Mouse (Mus musculus) MEL (cell line): ENCODE results near the gene Tesc. TPM values are rescaled to one million over a fixed set of nuclear protein-coding genes. Genes with fewer than 3 reads are reported as not detected.

Experiments used
- DNase-seq: peaks from one replicate; pipeline ENCODE4 v3.0.0; 2011; ENCODE audit warnings: low read depth, low spot score
- H3K27ac ChIP-seq: 2 replicates; pipeline ENCODE4 v1.5.1; 2012; ENCODE audit warnings: low read depth, mild to moderate bottlenecking, control low read depth, low read length, moderate library complexity; ENCODE audit not compliant: control insufficient read depth
- H3K27me3 ChIP-seq, 2 experiments: fragments of 150-350 bp in 1 of 2; sonication (generic) in 1 of 2; 2 replicates each; pipeline ENCODE4 v1.6.1; 2012; ENCODE audit warnings: low read length in 2 of 2, mild to moderate bottlenecking in 2 of 2, improper control_type of control experiment in 1 of 2, moderate library complexity in 1 of 2; ENCODE audit not compliant: insufficient read depth in 2 of 2, control insufficient read depth in 1 of 2
- H3K36me3 ChIP-seq, 2 experiments: 2 replicates each; pipeline ENCODE4 v1.6.1; 2012 to 2014; ENCODE audit warnings: low read length in 2 of 2, improper control_type of control experiment in 1 of 2, inconsistent platforms in 1 of 2, mild to moderate bottlenecking in 1 of 2; ENCODE audit not compliant: insufficient read depth in 2 of 2, control insufficient read depth in 1 of 2
- H3K4me1 ChIP-seq, 2 experiments: fragments of 150-350 bp in 1 of 2; sonication (generic) in 1 of 2; 2 replicates each; pipeline ENCODE4 v1.6.1; 2012; ENCODE audit warnings: low read length in 2 of 2, improper control_type of control experiment in 1 of 2, mild to moderate bottlenecking in 1 of 2; ENCODE audit not compliant: insufficient read depth in 2 of 2, control insufficient read depth in 1 of 2
- H3K4me3 ChIP-seq, 2 experiments: fragments of 150-350 bp in 1 of 2; sonication (generic) in 1 of 2; 2 replicates each; pipeline ENCODE4 v1.5.1; 2012; ENCODE audit warnings: low read depth in 2 of 2, low read length in 2 of 2, mild to moderate bottlenecking in 2 of 2, moderate library complexity in 2 of 2, control low read depth in 1 of 2, improper control_type of control experiment in 1 of 2; ENCODE audit not compliant: control insufficient read depth in 1 of 2, insufficient read depth in 1 of 2
- H3K79me2 ChIP-seq: 2 replicates; pipeline ENCODE4 v1.6.1; 2012; ENCODE audit warnings: mild to moderate bottlenecking, low read length, moderate library complexity; ENCODE audit not compliant: control insufficient read depth, poor library complexity, insufficient read depth
- H3K9ac ChIP-seq: 2 replicates; pipeline ENCODE4 v1.6.1; 2012; ENCODE audit warnings: low read depth, mild to moderate bottlenecking, control low read depth, low read length, moderate library complexity; ENCODE audit not compliant: control insufficient read depth, poor library complexity, severe bottlenecking
- H3K9me3 ChIP-seq: fragments of 150-350 bp; sonication (generic); replicated peaks from 2 replicates; pipeline ENCODE4 v1.6.1; 2012; ENCODE audit warnings: mild to moderate bottlenecking, low read length, improper control_type of control experiment, moderate library complexity; ENCODE audit not compliant: insufficient read depth
- BHLHE40 ChIP-seq: IDR thresholded peaks from 2 replicates; pipeline ENCODE4 v1.6.1; 2012; ENCODE audit warnings: low read depth, mild to moderate bottlenecking, inconsistent platforms, low read length, improper control_type of control experiment, borderline replicate concordance
- E2F4 ChIP-seq: IDR thresholded peaks from 2 replicates; pipeline ENCODE4 v1.6.1; 2011; ENCODE audit warnings: low read depth, low read length, improper control_type of control experiment, borderline replicate concordance
- EP300 ChIP-seq, 2 experiments: IDR thresholded peaks; 2 replicates each; pipeline ENCODE4 v1.6.1; 2011; ENCODE audit warnings: improper control_type of control experiment in 2 of 2, low read length in 2 of 2, low read depth in 1 of 2, mild to moderate bottlenecking in 1 of 2
- GABPA ChIP-seq: IDR thresholded peaks from 2 replicates; pipeline ENCODE4 v1.6.1; 2012; ENCODE audit warnings: low read depth, mild to moderate bottlenecking, inconsistent platforms, low read length, improper control_type of control experiment, moderate library complexity
- KAT2A ChIP-seq: conservative IDR thresholded peaks from 2 replicates; pipeline ENCODE4 v1.6.1; 2012; ENCODE audit warnings: low read depth, low read length, improper control_type of control experiment, inconsistent platforms
- MAFK ChIP-seq: IDR thresholded peaks from 2 replicates; pipeline ENCODE4 v1.6.1; 2011; ENCODE audit warnings: low read depth, mild to moderate bottlenecking, low read length, improper control_type of control experiment, borderline replicate concordance
- MAZ ChIP-seq: IDR thresholded peaks from 2 replicates; pipeline ENCODE4 v1.6.1; 2012; ENCODE audit warnings: low read depth, mild to moderate bottlenecking, inconsistent platforms, low read length, improper control_type of control experiment
- MYB ChIP-seq: IDR thresholded peaks from 2 replicates; pipeline ENCODE4 v1.6.1; 2011; ENCODE audit warnings: mild to moderate bottlenecking, low read depth, low read length, improper control_type of control experiment
- NRF1 ChIP-seq: IDR thresholded peaks from 2 replicates; pipeline ENCODE4 v1.6.1; 2014; ENCODE audit warnings: low read depth, mild to moderate bottlenecking, inconsistent platforms, low read length, improper control_type of control experiment, moderate library complexity; ENCODE audit not compliant: poor library complexity, insufficient read depth, severe bottlenecking
- POLR2AphosphoS2 ChIP-seq: IDR thresholded peaks from 2 replicates; pipeline ENCODE4 v1.6.1; 2011; ENCODE audit warnings: low read length, improper control_type of control experiment
- POLR2AphosphoS5 ChIP-seq: IDR thresholded peaks from 2 replicates; pipeline ENCODE4 v1.6.1; 2012; ENCODE audit warnings: low read depth, borderline replicate concordance, mild to moderate bottlenecking, inconsistent platforms, low read length, moderate library complexity, mixed read lengths
- SIN3A ChIP-seq: IDR thresholded peaks from 2 replicates; pipeline ENCODE4 v1.6.1; 2012; ENCODE audit warnings: low read length, improper control_type of control experiment, inconsistent platforms
- SMC3 ChIP-seq: IDR thresholded peaks from 2 replicates; pipeline ENCODE4 v1.6.1; 2011; ENCODE audit warnings: low read depth, low read length, improper control_type of control experiment
- TAL1 ChIP-seq: IDR thresholded peaks from 2 replicates; pipeline ENCODE4 v1.6.1; 2012; ENCODE audit warnings: mild to moderate bottlenecking, inconsistent platforms, low read length, moderate library complexity, mixed read lengths
- UBTF ChIP-seq: IDR thresholded peaks from 2 replicates; pipeline ENCODE4 v1.6.1; 2012; ENCODE audit warnings: low read depth, mild to moderate bottlenecking, inconsistent platforms, low read length, improper control_type of control experiment, moderate library complexity, borderline replicate concordance; ENCODE audit not compliant: insufficient read depth
- USF1 ChIP-seq: IDR thresholded peaks from 2 replicates; pipeline ENCODE4 v1.6.1; 2014; ENCODE audit warnings: low read depth, mild to moderate bottlenecking, inconsistent platforms, low read length, improper control_type of control experiment, moderate library complexity
- polyA plus RNA-seq, 2 experiments: library from polyadenylated mRNA; stranded (reverse) in 1 of 2; unstranded in 1 of 2; fragments of >175 nt in 1 of 2; fragments of >200 nt in 1 of 2; gene quantifications; 2 replicates each; pipeline versions ENCODE4 v1.2.1 to v1.2.4; 2012; ENCODE audit warnings: low replicate concordance in 2 of 2, low read depth in 1 of 2; ENCODE audit not compliant: insufficient read length in 2 of 2, insufficient read depth in 1 of 2, missing spikeins in 1 of 2
- total RNA-seq: library from RNA; depleted of rRNA; stranded (reverse); fragments of 300-350 nt; gene quantifications from 2 replicates; pipeline ENCODE4 v1.2.3, GENCODE M21; 2012

Gene Tesc
- total and polyA plus RNA-seq, 3 experiments = 0.07 TPM; not detected in 2

DNA sequence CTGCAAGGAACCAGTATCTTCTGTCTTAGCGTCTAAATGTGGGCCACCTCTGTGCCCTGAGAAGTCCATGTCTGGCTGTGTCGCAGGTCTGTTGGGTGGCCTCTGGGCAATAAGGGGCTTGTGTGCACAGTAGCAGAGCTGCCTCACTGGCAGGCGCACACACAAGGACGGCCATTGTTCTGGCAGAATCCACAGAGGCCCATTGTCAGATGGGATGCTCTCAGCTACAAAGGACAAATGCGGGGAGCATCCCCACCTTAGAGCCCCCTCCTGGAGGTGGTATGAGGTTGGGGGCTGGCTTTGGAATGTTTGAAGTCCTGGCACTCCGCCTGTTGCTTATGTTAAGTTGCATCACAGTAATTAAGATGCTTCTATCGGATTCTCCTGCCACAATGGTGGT lies 28.5 kb upstream of the Tesc start:
- Histone ChIP-seq H3K79me2 (no peaks in the 10 kb centered on the region), H3K9ac (no peak overlapping the region), H3K4me1 (no peaks in the 10 kb centered on the region), H3K36me3 (no peaks in the 10 kb centered on the region), H3K9me3 (no peaks in the 10 kb centered on the region), H3K27ac (no peak overlapping the region), H3K27me3 (no peaks in the 10 kb centered on the region), H3K4me3 (no peak overlapping the region)
- no peak for TF ChIP-seq MYB
- TF ChIP-seq SIN3A = no peak
- no peak for TF ChIP-seq TAL1
- TF ChIP-seq UBTF = no peak
- no peak for TF ChIP-seq MAFK
- DNase-seq = no peak

DNA sequence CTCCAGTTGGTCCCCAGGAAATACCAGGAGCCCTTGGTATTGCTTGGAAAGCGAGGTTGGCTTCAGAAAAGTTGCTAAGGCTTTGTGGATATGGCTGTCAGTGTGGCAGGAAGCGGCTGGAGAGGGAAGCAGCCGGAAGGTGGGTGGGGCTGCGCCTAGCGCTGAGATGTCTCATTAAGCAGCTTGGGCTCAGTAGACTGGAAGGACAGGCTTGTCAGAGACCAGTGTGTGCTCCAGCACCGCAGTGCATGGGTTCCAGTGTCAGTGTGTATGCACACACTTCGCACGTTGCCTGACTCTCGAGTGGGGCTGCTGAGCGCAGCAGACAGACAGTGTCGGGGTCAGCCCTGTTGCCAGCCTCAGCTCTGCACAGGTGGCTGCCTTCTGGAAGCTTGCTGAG lies 28.0 kb upstream of the Tesc start:
- no peak for TF ChIP-seq GABPA
- TF ChIP-seq USF1 = no peak
- TF ChIP-seq POLR2AphosphoS2 = no peak
- no peak for TF ChIP-seq POLR2AphosphoS5
- TF ChIP-seq SMC3 = no peak
- TF ChIP-seq BHLHE40 = no peak
- no peak for TF ChIP-seq E2F4
- no peak for TF ChIP-seq TAL1
- TF ChIP-seq MAZ = no peak
- TF ChIP-seq KAT2A = no peak
- no peak for TF ChIP-seq NRF1
- TF ChIP-seq EP300 (IDR thresholded peaks at IDR 0.05; ENCODE audit: low read depth in 1 of 2, low read length in 2 of 2) = no peak
- TF ChIP-seq, all 39 proteins: peak for 0
- no peak for DNase-seq
- Histone ChIP-seq H3K4me3 (no peak overlapping the region), H3K27ac (no peak overlapping the region), H3K9me3 (no peaks in the 10 kb centered on the region), H3K27me3 (no peaks in the 10 kb centered on the region), H3K79me2 (no peaks in the 10 kb centered on the region), H3K4me1 (no peaks in the 10 kb centered on the region), H3K9ac (no peak overlapping the region), H3K36me3 (no peaks in the 10 kb centered on the region)
